Mouse (Mus musculus): Measurements from ENCODE around the gene Chrnd.

DNA sequence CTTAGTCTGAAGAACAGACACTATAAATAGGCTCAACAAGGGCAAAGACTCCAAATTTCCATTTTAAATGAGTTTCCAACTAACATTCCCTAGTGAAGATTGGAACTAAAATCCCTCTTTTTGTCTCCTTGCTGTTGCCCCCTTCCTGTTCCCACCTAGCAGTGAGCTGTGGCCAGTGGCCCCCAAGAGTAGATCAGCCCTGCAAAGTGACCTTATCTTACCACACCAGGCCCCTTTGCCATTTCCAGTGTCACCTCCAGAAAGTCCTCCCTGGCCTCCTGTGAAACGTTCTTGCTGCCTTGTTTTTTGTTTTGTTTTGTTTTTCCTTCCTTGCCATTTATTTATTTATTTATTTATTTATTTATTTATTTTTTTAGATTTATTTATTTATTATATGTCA lies 55.0 kb downstream of the Chrnd start:
- TF ChIP-seq CTCF (IDR thresholded peaks at IDR 0.05; ENCODE audit: low read depth) (no peak), EP300 (optimal IDR thresholded peaks at IDR 0.05) (no peak)
